Mouse (Mus musculus) spleen, adult 2 months (tissue): Measurements from ENCODE around the gene Igbp1. TPM values are rescaled to one million over a fixed set of nuclear protein-coding genes. Genes with fewer than 3 reads are reported as not detected.

ENCODE experiments used
- DNase-seq, 2 experiments: peaks; one replicate each; pipeline versions ENCODE4 v3.0.0 to v3.0.0-alpha.2; 2012 to 2021; ENCODE audit warnings: low spot score in 2 of 2, low read depth in 1 of 2
- H3K27ac ChIP-seq: fragments of 200-500 bp; 2 replicates; pipeline ENCODE4 v1.5.1; 2012; ENCODE audit warnings: low read length, inconsistent platforms; ENCODE audit not compliant: insufficient read depth
- H3K27me3 ChIP-seq: fragments of 200-500 bp; 2 replicates; pipeline ENCODE4 v1.6.1; 2012; ENCODE audit warnings: mild to moderate bottlenecking, moderate library complexity, low read length, inconsistent platforms; ENCODE audit not compliant: control insufficient read depth, insufficient read depth
- H3K36me3 ChIP-seq: fragments of 200-500 bp; 2 replicates; pipeline ENCODE4 v1.6.1; 2012; ENCODE audit warnings: mild to moderate bottlenecking, low read length, inconsistent platforms; ENCODE audit not compliant: control insufficient read depth, insufficient read depth
- H3K4me1 ChIP-seq: fragments of 200-500 bp; 2 replicates; pipeline ENCODE4 v1.6.1; 2011; ENCODE audit warnings: inconsistent platforms; ENCODE audit not compliant: control insufficient read depth, insufficient read depth, insufficient read length
- H3K4me3 ChIP-seq: fragments of 200-500 bp; 2 replicates; pipeline ENCODE4 v1.5.1; 2011; ENCODE audit warnings: mild to moderate bottlenecking, inconsistent platforms; ENCODE audit not compliant: insufficient read depth, insufficient read length; ENCODE audit errors: extremely low read depth
- CTCF ChIP-seq: fragments of 200-500 bp; IDR thresholded peaks from 2 replicates; pipeline ENCODE4 v1.5.1; 2011; ENCODE audit warnings: mild to moderate bottlenecking, inconsistent platforms; ENCODE audit not compliant: insufficient read depth, insufficient read length, insufficient replicate concordance; ENCODE audit errors: extremely low read depth
- POLR2A ChIP-seq: fragments of 200-500 bp; IDR thresholded peaks from 2 replicates; pipeline ENCODE4 v1.6.1; 2011; ENCODE audit warnings: low read depth, low read length, inconsistent platforms
- WGBS: fragments of 180-500 bp; shearing (Covaris S2); methylation state at CpG from one replicate; pipeline ENCODE4 v1.1.7; 2018; 5-methylcytosine and 5-hydroxymethylcytosine counted together
- polyA plus RNA-seq: library from polyadenylated mRNA; depleted of rRNA; stranded (reverse); fragments of >200 nt; gene quantifications from 2 replicates; pipeline ENCODE4 v1.2.3, GENCODE M21; 2012; rRNA removed

The Igbp1 gene
- polyA plus RNA-seq, 1 experiment = 11.5 TPM

GRCm38 (mm10) chrX:100556026-100556425, 61.9 kb downstream of the Igbp1 start:
- TF ChIP-seq CTCF = no peak
- TF ChIP-seq POLR2A = no peak
- WGBS = 83% methylated on average over 3 of the region's 3 CpGs
- H3K27me3 ChIP-seq = no peaks in the 10 kb centered on the region
- H3K4me3 ChIP-seq = no peak overlapping the region
- no peak for DNase-seq
- H3K36me3 ChIP-seq = no peaks in the 10 kb centered on the region
- no peaks in the 10 kb centered on the region for H3K4me1 ChIP-seq
- H3K27ac ChIP-seq = no peak overlapping the region

GRCm38 (mm10) chrX:100565696-100566095, 71.6 kb downstream of the Igbp1 start:
- no peak for TF ChIP-seq POLR2A
- TF ChIP-seq CTCF = no peak
- H3K27me3 ChIP-seq = no peaks in the 10 kb centered on the region
- no peak overlapping the region for H3K4me3 ChIP-seq
- H3K4me1 ChIP-seq = no peaks in the 10 kb centered on the region
- WGBS = 89% methylated on average over 3 of the region's 3 CpGs
- no peak for DNase-seq
- H3K36me3 ChIP-seq = no peaks in the 10 kb centered on the region
- no peak overlapping the region for H3K27ac ChIP-seq

Other genes starting within 250 kb of the Igbp1 start
- gene Otud6a, start 65.3 kb upstream of the Igbp1 start, polyA plus RNA-seq = not detected in 2 replicates
- gene Awat2, start 51.6 kb upstream of the Igbp1 start, polyA plus RNA-seq = 0.20 and 0.26 TPM in 2 replicates
- not detected in 2 replicates for gene Dgat2l6, start 30.5 kb downstream of the Igbp1 start, polyA plus RNA-seq
- gene Awat1, start 78.0 kb downstream of the Igbp1 start, polyA plus RNA-seq = not detected in 2 replicates
- not detected in 2 replicates for gene P2ry4, start 100.6 kb downstream of the Igbp1 start, polyA plus RNA-seq
- gene Arr3, start 111.2 kb downstream of the Igbp1 start, polyA plus RNA-seq = not detected in 2 replicates
- gene Kif4, start 131.4 kb downstream of the Igbp1 start, polyA plus RNA-seq = 0.92 and 1.2 TPM in 2 replicates
- 6.9 and 7.7 TPM in 2 replicates for gene Pdzd11, start 132.3 kb downstream of the Igbp1 start, polyA plus RNA-seq
- gene Gdpd2, start 235.6 kb downstream of the Igbp1 start, polyA plus RNA-seq = 139 and 153 TPM in 2 replicates